Mouse (Mus musculus) forelimb bud, embryonic 11.5 days (tissue): ENCODE measurements around the gene Snx29.

Experiments
- DNase-seq: peaks from one replicate; pipeline ENCODE4 v3.0.0-alpha.2; 2012; ENCODE audit warnings: low read depth, low spot score

Snx29 gene

DNA sequence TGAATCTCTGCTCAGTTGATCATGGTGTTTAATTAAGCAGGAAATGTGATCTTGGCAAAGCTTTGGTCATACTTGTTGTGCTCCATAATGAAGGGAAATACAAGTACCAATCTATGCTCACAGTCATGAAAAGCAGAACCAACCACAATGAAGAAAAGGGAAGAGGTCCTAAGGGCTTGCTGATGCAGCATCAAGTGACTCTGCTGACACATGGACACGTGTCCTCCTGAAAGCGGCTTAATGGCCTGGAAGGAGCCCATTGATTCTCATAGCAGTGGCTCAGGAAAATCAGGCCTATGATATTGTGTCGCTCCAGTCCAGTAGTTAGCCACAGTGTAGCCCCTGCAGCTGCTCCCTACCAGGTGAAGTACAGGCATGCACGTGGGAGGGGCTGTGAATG lies 353.3 kb downstream of the Snx29 start:
- DNase-seq = no peak

DNA sequence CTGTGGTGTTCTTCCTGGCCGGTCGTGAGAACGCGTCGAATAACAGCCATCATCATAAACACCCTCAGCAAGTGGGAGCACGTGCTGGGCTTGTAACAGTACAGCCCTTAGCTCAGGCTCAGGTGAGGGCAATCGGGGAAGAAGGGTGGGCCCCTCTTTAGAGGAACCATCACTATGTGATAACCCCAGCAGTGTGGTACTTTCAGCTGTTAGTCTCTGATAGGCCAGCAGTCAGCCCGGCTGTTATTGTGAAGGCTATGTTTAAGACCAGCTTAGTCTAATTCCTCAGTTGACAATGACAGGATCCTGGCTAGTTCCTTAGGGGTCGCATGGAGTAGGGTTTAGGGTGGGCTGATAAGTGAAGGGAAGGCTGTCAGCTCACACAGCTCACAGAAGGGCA lies 362.6 kb downstream of the Snx29 start:
- DNase-seq = no peak

DNA sequence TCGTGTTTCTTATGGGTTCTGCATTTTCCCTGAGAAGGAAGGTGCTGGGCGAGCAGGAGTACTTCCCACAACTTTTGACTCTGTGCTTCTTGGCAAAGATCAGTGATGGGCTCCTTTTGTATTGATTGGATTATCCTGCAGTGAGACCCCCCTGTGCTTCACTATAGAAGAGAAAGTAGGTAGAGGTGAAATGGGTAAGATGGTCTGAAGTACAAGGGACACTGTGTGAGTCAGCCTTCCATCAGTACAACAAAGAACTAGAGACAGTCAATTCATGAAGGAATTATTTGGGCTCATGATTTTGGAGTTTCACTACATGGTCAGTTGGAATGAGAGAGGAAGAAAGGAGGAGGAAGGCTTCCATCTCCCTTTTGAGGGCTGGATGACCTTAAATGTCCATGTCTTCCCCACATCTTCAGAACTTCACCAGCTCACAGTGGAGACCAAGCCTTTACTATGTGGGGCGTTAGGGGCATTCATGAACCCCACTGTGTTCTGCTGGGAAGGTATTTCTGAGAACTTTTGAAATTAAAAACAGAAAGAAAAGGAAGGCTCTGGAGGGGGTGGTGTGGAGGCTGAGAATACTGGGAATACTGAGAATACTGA lies 363.1 kb downstream of the Snx29 start:
- no peak for DNase-seq

DNA sequence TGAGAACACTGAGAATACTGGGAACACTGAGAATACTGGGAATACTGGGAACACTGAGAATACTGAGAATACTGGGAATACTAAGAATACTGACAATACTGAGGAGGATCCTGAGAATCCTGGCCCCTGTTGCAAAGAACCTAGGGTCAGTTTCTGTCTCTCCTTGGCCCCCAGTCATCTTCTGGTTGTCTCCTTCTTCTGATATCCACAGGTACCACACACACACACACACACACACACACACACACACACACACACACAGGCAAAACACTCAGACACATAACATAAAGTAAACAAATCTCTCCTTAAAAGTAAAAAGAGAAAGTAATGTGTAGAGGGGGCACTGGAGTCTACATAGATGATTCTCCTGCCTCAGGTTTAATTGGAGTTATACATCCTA lies 365.1 kb downstream of the Snx29 start:
- no peak for DNase-seq

DNA sequence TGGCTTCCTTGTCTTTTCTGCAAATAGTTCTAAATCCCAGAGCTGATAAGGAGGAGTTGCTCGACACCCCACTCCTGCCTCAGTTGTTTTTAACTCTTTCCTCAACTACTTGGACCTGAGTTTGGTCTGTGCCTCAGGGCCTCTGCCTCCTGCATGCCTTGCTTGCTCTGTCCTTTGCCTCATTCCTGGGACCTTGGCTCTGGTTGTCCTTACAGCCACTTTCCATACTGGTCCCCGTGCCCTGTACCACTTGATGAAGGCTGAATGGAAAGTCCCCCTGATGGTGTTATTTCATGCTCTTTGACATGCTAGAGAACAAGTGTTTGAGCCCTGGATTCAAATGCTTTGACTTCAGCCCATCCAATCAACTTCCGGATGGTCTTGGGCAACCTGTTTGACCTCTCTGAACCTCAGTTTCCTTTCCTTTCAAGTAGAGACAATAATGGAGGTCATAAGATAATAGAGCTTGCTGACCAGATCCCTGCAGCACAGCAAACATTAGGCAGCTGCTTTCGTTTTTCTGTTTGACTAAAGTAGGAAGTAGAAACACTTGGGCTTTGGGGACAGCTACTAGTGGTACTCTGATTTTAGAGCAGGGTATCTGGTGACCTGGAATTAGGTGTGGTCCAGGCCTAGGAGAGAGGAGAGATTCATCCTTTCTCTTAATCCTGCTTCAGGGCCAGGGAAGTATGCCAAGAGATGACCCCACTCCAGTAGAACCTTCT lies 365.7 kb downstream of the Snx29 start:
- DNase-seq = no peak

DNA sequence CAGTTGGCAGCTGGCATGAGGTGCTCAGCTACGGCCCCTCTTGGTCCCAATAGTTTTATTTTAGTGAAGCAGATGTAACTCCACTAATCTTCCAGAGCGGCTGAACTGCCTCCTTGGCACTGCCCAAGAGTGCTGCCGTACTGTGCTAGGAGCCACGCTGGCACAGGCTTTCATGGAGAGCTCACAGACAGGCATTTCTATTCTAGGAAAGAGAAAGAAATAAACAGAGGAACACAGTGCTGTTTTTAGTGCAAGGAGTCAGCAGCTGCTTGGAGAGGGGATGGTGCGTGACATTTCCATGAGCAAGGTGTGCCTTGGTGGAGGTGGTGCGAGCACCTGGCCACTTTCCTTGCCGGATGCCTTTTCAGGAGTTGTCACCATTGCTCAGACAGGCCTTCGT lies 367.4 kb downstream of the Snx29 start:
- DNase-seq = no peak

DNA sequence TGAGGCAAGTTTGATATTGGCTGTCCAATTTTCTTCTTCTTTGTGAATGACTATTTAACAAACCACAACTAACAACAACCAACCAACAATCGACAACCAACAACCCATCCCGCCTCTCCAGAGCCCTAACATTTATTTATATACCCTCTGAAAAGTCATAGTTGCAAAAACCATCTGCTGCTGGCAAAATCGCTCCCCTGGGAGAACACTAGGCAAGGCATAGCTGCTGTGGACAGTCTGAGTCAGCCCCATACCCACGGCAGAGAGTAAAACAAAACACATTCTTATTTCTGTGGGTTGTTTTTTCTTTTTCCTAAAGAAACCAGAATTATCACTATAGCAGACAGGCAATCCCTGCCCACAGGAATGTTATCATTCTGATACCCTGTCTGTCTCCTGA lies 368.0 kb downstream of the Snx29 start:
- DNase-seq = no peak

DNA sequence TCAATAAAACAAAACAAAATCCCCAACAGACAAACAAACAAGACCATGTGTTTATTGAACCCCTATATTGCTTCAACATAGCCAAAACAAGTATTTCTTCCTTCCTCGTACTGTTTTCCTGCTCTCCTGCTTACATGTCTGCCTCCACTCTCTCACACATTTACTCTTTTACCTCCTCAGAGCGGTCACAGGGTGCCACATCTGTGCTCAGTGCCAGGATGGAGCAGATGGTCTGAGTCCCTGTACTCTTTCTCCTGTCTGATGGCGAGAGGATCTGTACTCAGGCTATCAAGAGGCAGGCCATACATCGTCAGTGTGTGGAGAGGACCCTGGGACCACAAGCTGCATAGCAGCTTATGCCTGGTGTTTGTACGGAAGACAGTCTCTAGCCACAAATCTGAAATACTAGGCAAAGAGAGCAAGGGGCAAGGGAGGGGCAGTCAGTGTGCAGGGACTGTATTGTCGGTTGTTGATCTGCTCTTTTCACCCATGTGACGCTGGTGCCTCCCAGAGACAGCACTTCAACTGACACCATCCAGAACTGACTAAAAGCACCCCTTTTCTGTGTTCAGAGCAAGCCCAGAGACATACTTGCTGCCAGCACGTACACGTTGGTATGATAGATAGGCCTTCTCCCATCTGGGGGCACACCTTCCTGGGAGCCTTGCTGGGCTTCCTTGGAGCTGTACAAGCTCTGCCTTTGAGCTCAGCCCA lies 368.9 kb downstream of the Snx29 start:
- DNase-seq = no peak

DNA sequence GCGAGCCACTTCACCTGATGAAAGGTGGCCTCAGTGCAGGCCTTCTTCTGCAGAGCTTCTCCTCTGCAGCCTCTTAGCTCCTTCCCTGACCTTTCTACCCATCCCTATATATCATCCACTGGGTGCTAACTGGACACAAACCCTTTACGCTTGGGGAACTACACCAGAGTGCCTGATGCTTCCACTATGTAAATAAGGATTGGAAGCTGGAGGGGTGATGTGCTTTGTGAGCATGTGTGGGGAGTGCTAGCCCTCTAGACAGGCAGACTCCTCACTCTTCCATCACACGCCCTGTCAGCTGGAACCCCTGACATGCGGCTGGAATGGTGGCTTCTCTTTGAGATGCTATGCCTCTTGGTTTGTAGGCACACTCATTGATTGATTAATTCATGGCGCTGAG lies 370.0 kb downstream of the Snx29 start:
- DNase-seq = no peak

DNA sequence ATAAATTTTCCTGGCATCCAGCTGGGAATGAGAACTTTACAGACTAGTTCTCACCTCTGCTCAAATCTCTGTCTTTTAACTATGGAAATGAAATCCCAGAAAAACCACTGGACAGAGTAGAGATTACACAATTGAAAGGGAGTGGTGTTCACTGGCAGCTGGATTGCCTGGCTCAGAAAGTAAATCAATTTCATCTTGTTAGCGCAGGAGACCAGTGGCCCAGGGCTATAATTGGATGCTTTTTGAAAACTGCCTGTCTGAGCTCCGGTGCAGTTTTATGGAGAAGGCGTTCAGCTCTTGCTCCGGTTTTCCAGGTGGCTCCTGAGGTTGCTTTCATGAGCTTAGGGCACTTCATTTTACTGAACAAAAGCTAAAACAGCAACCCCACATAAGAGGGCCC lies 371.7 kb downstream of the Snx29 start:
- DNase-seq = peak; percentile 40

DNA sequence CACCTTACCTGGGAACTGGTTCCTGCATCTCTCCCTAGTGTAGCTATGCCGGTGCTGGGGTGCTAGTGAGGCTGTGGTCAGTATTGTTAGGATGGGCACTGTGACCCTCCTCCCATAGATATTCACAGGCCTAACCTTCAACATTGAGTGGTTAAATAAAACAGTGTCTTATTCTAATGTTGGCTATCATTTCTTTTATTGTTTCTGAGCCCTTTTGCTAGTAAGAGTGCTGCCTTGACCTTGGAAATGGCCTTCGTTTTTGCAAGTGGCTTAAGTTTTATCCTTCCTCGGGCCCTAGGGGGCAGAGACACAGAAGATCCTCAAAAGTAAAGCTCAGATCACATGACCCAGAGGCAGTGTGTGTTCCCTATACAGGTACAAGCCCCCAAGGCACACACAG lies 374.1 kb downstream of the Snx29 start:
- no peak for DNase-seq

DNA sequence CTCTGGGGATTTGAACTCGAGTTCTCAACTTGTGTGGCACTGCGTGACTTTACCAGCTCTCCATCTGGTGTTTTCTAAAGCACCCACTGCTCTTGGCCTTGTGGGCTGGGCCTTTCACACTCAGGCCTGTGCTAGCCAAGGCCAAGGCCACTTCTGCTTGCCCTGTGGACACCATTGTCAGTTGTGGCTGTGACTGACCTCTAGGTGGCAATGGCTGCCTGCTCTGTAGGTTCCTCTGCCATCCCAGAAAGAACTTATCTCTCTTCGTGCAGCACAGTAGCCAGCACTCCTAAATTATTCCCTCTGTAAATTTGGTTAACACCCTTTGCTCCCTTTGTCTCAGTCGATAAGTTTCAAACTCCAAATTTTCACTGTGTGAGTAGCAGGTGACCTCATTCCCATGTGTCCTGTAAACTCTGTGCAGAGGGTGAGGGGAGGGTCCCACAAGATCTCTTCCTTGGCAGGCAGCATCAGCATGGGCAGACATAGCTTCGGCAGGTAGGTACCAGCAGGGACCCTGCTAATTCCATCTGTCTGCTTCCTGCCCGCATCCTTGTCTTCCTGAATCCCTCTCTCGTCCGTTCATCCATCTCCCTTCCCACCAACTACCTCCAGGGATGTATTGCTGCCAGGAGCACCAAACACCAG lies 375.1 kb downstream of the Snx29 start:
- peak; percentile 27 for DNase-seq

DNA sequence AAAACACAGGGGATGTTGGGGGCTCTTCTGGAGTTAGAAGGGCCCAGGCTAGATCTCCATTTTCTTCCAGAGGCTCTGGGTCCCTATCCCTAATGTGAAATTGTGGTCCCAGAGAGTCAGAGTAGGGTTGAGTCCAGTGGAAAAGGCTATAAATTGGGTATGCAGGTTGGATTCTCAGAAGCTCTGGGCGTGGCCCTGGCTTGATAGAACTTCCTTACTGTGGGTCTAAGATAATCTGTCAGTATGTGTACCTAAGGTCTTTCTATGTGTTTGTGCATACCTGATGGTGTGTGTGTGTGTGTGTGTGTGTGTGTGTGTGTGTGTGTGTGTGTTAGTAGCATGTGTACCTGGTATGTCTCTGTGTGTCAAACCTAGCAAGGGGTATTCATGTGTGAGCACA lies 378.9 kb downstream of the Snx29 start:
- no peak for DNase-seq

DNA sequence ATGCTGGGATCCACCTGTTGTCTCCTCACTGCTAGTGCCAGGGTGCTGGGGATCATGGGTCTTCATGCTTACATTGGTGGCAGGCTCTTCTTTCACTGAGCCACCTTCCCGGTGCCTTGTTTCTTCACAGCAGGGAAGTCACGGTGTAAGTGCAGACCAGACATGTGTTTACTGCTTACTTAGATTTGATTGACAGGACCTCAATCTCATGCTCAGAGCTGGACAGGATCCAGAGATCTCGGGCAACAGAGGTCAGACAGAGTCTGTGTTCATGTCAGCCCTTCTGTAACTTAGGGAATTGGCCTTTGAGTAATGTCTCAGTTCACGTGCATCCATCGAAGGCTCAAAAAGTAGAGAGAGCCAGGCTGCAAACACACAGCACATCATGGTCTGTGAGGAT lies 381.4 kb downstream of the Snx29 start:
- DNase-seq = no peak

DNA sequence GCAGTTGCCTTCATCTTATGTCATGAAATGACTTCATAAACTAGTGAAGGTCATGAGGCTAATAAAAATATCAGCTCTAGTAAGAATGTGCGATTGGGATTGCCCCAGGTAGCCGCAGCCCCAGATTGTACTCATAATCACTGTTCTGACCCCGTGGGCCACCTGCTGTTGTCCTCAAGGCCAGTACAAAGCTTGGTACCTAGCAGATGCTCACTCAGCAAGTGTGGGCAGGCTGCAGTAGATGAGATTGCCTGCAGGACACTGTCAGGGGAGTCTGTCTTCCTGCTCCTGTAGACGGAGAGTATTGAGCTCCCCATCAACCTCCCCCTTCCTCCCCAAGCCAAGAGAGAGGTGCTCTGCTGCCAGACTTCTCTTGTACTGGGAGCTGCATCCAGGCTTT lies 382.7 kb downstream of the Snx29 start:
- no peak for DNase-seq

DNA sequence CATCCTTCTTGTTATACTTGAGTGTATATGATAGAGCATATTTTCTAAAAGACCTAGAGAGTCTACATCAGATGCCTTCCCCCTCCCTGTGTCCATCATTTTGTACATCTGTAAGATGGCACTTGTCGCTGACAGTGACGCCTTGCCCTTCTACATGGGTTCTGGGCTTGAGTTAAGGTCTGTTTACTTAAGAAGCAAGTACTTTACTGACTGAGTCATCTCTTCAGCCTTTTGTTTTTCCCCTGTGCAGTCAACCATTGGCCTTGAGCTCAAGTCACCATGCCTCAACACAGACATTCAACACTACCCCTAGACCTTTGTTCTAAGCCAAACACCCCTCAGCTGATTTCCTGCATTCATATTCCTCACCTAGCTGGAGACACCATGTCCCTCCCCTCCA lies 385.4 kb downstream of the Snx29 start:
- no peak for DNase-seq

DNA sequence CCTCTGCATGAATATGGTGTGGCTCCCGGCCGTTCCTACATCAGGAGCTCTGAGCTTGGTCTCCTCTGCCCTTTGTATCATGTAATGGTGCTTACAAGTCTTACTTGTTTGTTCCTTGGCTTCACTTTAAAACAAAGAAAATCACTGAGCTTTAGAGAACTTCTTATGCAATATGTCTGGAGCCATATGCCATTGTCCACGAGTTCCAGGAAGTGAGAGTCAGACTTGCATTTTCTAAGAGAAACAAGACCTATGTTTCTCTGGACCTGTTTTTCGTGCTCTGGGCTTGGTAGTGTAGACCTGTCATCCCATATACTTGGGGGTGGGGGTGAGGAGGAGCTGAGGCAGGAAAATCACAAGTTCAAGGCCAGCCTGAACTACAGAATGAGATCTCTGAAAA lies 386.7 kb downstream of the Snx29 start:
- DNase-seq = no peak

DNA sequence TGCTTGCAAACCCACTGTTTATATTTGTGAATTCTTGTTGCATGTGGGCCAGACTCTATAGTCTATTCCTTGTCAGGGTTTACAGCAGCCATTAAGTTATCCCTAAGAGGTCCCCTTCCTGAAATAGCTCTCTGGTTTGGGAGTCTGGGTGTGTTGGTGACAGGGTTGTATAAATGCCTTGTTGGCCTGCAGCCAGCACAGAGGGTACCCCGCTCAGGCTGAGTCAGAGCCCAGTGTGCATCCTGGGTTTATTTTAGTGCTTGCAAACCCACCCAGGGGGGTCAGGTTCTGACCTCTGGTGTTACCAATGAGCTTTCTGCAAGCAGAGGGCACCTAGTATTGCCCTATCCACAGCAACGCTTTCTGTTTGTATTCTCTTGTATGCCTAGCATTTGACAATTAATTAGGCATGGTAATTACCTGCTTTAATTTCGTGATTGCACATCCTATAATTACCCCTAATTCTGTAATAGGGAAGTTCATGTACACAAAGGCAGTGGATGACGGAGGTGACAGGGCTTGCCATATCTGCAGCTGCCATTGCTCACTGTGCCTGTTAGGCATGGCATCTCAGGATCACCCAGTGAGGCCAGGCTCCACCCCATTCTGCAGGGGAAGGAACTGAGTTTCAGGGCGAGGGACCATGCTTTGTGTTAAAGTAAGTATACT lies 387.4 kb downstream of the Snx29 start:
- DNase-seq = no peak

DNA sequence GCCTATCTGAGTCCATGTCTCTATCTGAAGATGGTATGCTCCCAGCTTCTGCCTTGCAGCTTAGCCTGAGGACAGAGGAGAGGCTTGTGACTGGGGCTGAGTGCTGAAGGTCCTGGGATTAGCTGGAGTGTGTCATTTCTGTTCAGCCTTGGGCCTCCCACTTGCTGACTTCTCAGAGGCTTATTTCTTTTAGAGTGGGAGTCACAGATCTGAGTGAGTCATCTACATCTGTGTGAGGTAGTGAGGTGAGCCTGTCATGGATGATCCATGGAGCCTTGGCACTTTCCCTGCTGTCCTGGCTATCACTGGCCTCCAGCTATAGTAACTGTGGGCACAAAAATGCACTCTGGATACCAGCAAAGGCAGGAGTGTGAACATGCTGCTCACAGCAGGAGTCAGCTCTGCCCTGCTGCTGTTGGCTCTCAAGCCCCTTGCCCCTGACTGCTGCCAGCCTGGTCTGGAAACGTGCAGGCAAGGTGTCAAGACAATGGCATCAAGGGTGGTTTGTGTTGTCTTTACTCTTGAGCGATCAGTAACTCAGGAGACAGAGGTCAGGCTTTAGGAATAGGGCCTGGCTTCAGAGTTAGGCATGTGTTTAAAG lies 390.7 kb downstream of the Snx29 start:
- DNase-seq = no peak

DNA sequence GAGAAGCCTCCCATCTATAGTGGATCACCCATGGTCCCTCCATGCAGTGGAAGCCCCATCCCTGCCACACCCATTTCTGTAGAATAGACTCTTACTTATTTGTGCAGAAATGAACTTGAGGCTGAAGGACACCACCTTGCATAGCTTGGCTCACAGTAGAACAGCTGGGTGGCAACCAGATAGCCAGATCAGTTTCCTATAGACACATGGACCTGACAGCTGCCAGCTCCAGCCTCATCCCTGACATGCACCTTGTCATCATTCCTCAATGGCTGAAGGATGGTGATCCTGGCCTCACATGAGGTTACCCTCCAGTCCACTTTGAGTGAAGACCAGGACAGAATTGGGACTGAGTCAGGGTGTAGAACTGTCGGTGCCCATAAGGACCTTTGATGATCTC lies 394.2 kb downstream of the Snx29 start:
- no peak for DNase-seq

DNA sequence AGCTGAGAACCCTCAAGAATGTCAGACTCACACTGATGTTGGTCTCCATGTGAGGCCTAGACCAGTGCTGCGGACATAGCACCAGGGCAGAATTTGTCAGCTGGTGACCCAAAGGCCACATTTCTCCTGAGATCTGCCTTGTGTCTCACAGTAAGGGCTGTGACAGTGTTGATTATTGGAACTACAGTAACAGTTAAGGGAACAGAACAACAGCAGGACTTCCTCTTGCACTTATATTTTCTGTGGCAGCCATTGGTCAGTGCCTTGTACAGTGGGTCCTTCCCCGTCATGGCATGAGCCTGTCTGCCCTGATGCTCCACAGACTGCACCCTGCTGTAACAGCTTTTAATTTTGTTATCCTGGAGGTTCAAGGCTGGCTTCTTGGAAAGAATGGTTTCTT lies 403.2 kb downstream of the Snx29 start:
- DNase-seq = no peak

DNA sequence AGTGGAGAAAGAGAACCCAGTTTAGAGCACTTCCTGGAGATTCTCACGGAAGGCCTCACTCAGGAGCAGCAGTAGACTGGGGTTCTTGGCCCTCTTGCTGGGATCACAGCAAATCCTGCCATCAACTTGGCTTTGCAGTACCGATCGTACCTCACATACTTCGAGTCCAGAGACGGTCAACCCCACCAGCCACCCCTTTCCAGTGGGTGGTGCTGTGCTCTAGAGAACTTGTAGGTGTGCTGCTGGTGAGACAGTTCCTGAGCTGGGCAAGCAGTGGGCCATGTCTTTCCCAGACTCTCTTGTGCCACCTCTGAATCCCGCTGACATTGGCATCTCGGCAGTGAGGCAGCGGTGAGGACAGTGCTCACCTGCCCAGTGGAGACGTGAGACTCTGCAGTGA lies 404.6 kb downstream of the Snx29 start:
- DNase-seq = no peak
